7 mouse cellular contexts compared by ENCODE assay signal in genomic region chr9:22069881-22070553, GRCm38 (mm10). TPM values are rescaled to one million over a fixed set of nuclear protein-coding genes. Genes with fewer than 3 reads are reported as not detected.
DNase-seq lines count a peak whose midpoint lies in the region; ATAC-seq lines count a peak whose summit lies in the region.

No protein-coding gene starts in this region.

- H3K27ac ChIP-seq in lung, embryonic 15.5 days = peak overlapping the region; percentile 42; the same call in 1 of the 2 replicates
- no peak overlapping the region for H3K27ac ChIP-seq in limb, embryonic 11.5 days (replicated peaks; ENCODE audit: low read depth, low read length)
- peak overlapping the region; percentile 21; the same call in 1 of the 2 replicates for H3K27ac ChIP-seq in stomach, embryonic 14.5 days (ENCODE audit: low read length)

- 63% methylated on average over 4 of the region's 4 CpGs for WGBS in lung, embryonic 15.5 days
- 70% methylated on average over 4 of the region's 4 CpGs for WGBS in limb, embryonic 11.5 days
- 63% methylated on average over 4 of the region's 4 CpGs for WGBS in stomach, embryonic 14.5 days

- peaks cover 8% of the 10 kb centered on the region for H3K4me1 ChIP-seq in lung, embryonic 15.5 days
- peaks cover 5% of the 10 kb centered on the region; the same call in 1 of the 2 replicates for H3K4me1 ChIP-seq in limb, embryonic 11.5 days (ENCODE audit: control insufficient read depth, insufficient read depth, low read length)
- peaks cover 8% of the 10 kb centered on the region; the same call in 1 of the 2 replicates for H3K4me1 ChIP-seq in stomach, embryonic 14.5 days (ENCODE audit: control insufficient read depth, insufficient read depth, low read length)

- no peak for DNase-seq in lung, postnatal 14 days
- DNase-seq in limb, embryonic 11.5 days (ENCODE audit: low spot score) = no peak
- DNase-seq in left cerebral cortex, postnatal 36 days (ENCODE audit: low spot score in 2 of 2) = no peak
- DNase-seq in spleen, adult 18-20 months = no peak

- H3K4me3 ChIP-seq in lung, embryonic 15.5 days = peak overlapping the region; percentile 78
- peak overlapping the region; percentile 62 for H3K4me3 ChIP-seq in limb, embryonic 11.5 days (ENCODE audit: low read depth, low read length)
- peak overlapping the region; percentile 73 for H3K4me3 ChIP-seq in stomach, embryonic 14.5 days (ENCODE audit: low read depth, low read length)

- ATAC-seq in lung, embryonic 15.5 days (ENCODE audit: borderline replicate concordance, extremely low read depth, low FRiP score, low TSS enrichment) = peak; percentile 5
- peak; percentile 1; the same call in 1 of the 2 replicates for ATAC-seq in erythroblast, adult 5-6 weeks (replicated peaks; ENCODE audit: low FRiP score, poor library complexity, severe bottlenecking)
- ATAC-seq in limb, embryonic 11.5 days (ENCODE audit: insufficient number of reproducible peaks, low FRiP score, low TSS enrichment, low read depth) = peak; percentile 7; the same call in 1 of the 2 replicates
- ATAC-seq in stomach, embryonic 14.5 days (ENCODE audit: insufficient number of reproducible peaks, insufficient read depth, low FRiP score, low read depth) = no peak

- H3K9me3 ChIP-seq in lung, embryonic 15.5 days = no peaks in the 10 kb centered on the region
- H3K9me3 ChIP-seq in limb, embryonic 11.5 days (ENCODE audit: control insufficient read depth, low read length) = no peaks in the 10 kb centered on the region
- no peaks in the 10 kb centered on the region for H3K9me3 ChIP-seq in stomach, embryonic 14.5 days (ENCODE audit: control insufficient read depth, low read depth, low read length)

- no peaks in the 10 kb centered on the region for H3K27me3 ChIP-seq in lung, embryonic 15.5 days
- no peaks in the 10 kb centered on the region for H3K27me3 ChIP-seq in limb, embryonic 11.5 days (ENCODE audit: control insufficient read depth, insufficient read depth, low read length)
- no peaks in the 10 kb centered on the region for H3K27me3 ChIP-seq in stomach, embryonic 14.5 days (ENCODE audit: control insufficient read depth, insufficient read depth, low read length)

- H3K9ac ChIP-seq in lung, embryonic 15.5 days = peak overlapping the region; percentile 33; the same call in 1 of the 2 replicates
- H3K9ac ChIP-seq in limb, embryonic 11.5 days (ENCODE audit: low read length) = no peak overlapping the region
- no peak overlapping the region for H3K9ac ChIP-seq in stomach, embryonic 14.5 days (replicated peaks; ENCODE audit: low read depth, low read length)

- intact Hi-C loops in left cerebral cortex, postnatal 36 days (cut with DNase I) = loop anchor here (2.0 to 5.0 kb wide), 3 partner anchors 47 to 85 kb away; partner anchors contain the start of gene Elof1

- H3K36me3 ChIP-seq in lung, embryonic 15.5 days = peaks cover 36% of the 10 kb centered on the region
- H3K36me3 ChIP-seq in limb, embryonic 11.5 days (ENCODE audit: control insufficient read depth, insufficient read depth, low read length) = peaks cover 7% of the 10 kb centered on the region; the same call in 1 of the 2 replicates
- H3K36me3 ChIP-seq in stomach, embryonic 14.5 days (ENCODE audit: control insufficient read depth, insufficient read depth, low read length) = peaks cover 23% of the 10 kb centered on the region; the same call in 1 of the 2 replicates

- peak overlapping the region; percentile 57 for H3K4me2 ChIP-seq in lung, embryonic 15.5 days
- H3K4me2 ChIP-seq in limb, embryonic 11.5 days (ENCODE audit: low read depth, severe bottlenecking) = peak overlapping the region; percentile 36
- peak overlapping the region; percentile 60 for H3K4me2 ChIP-seq in stomach, embryonic 14.5 days (replicated peaks; ENCODE audit: low read depth, low read length)

RNA-seq across cellular contexts. Expression of gene Gm49318, which starts 1.0 kb away (rescaled TPM):
- not detected in 2 replicates for polyA plus RNA-seq in lung, embryonic 15.5 days (2015; fragmentation: Nextera tagmentation; extraction: Ambion mirVana)
- not detected in 2 replicates for total RNA-seq in erythroblast, adult 5-6 weeks (2015; ENCODE audit: low replicate concordance)
- total RNA-seq in erythroblast, adult 5-6 weeks (2017; ENCODE audit: low replicate concordance) = not detected in 2 replicates
- not detected in 2 replicates for polyA plus RNA-seq in limb, embryonic 11.5 days (2014; fragmentation: Nextera tagmentation; extraction: Ambion mirVana)
- polyA plus RNA-seq in stomach, embryonic 14.5 days (2014; fragmentation: Nextera tagmentation; extraction: Ambion mirVana) = not detected in 2 replicates
- 1 to 10 TPM; 3.0 to 5.5 TPM for total RNA-seq in left cerebral cortex, postnatal 36 days (2021)

RNA-seq across cellular contexts. Expression of gene Zfp653, which starts 1.2 kb away (rescaled TPM):
- polyA plus RNA-seq in lung, embryonic 15.5 days (2015; fragmentation: Nextera tagmentation; extraction: Ambion mirVana) = 13.4 and 15.3 TPM in 2 replicates
- total RNA-seq in erythroblast, adult 5-6 weeks (2015; ENCODE audit: low replicate concordance) = 1.0 and 4.0 TPM in 2 replicates
- 1.6 and 2.8 TPM in 2 replicates for total RNA-seq in erythroblast, adult 5-6 weeks (2017; ENCODE audit: low replicate concordance)
- polyA plus RNA-seq in limb, embryonic 11.5 days (2014; fragmentation: Nextera tagmentation; extraction: Ambion mirVana) = 5.8 and 8.7 TPM in 2 replicates
- polyA plus RNA-seq in stomach, embryonic 14.5 days (2014; fragmentation: Nextera tagmentation; extraction: Ambion mirVana) = 11.4 and 14.5 TPM in 2 replicates
- total RNA-seq in left cerebral cortex, postnatal 36 days (2021) = 10 to 100 TPM; 18.7 to 22.8 TPM

RNA-seq across cellular contexts. Expression of gene Ecsit, which starts 15.2 kb away (rescaled TPM):
- polyA plus RNA-seq in lung, embryonic 15.5 days (2015; fragmentation: Nextera tagmentation; extraction: Ambion mirVana) = 33.2 and 33.9 TPM in 2 replicates
- total RNA-seq in erythroblast, adult 5-6 weeks (2015; ENCODE audit: low replicate concordance) = 1.9 and 3.3 TPM in 2 replicates
- total RNA-seq in erythroblast, adult 5-6 weeks (2017; ENCODE audit: low replicate concordance) = 3.5 and 4.2 TPM in 2 replicates
- 29.1 and 29.9 TPM in 2 replicates for polyA plus RNA-seq in limb, embryonic 11.5 days (2014; fragmentation: Nextera tagmentation; extraction: Ambion mirVana)
- polyA plus RNA-seq in stomach, embryonic 14.5 days (2014; fragmentation: Nextera tagmentation; extraction: Ambion mirVana) = 35.4 and 39.0 TPM in 2 replicates
- 10 to 100 TPM; 42.3 to 48.2 TPM for total RNA-seq in left cerebral cortex, postnatal 36 days (2021)

RNA-seq across cellular contexts. Expression of gene Elavl3, which starts 18.2 kb away (rescaled TPM):
- polyA plus RNA-seq in lung, embryonic 15.5 days (2015; fragmentation: Nextera tagmentation; extraction: Ambion mirVana) = 0.25 and 0.51 TPM in 2 replicates
- not detected in 2 replicates for total RNA-seq in erythroblast, adult 5-6 weeks (2015; ENCODE audit: low replicate concordance)
- total RNA-seq in erythroblast, adult 5-6 weeks (2017; ENCODE audit: low replicate concordance) = not detected in 2 replicates
- 0.10 and 0.11 TPM in 2 replicates for polyA plus RNA-seq in limb, embryonic 11.5 days (2014; fragmentation: Nextera tagmentation; extraction: Ambion mirVana)
- polyA plus RNA-seq in stomach, embryonic 14.5 days (2014; fragmentation: Nextera tagmentation; extraction: Ambion mirVana) = 5.6 and 5.7 TPM in 2 replicates
- 100 to 1,000 TPM; 155 to 158 TPM for total RNA-seq in left cerebral cortex, postnatal 36 days (2021)

RNA-seq across cellular contexts. Expression of gene Cnn1, which starts 29.0 kb away (rescaled TPM):
- polyA plus RNA-seq in lung, embryonic 15.5 days (2015; fragmentation: Nextera tagmentation; extraction: Ambion mirVana) = 60.9 and 71.5 TPM in 2 replicates
- not detected in 2 replicates for total RNA-seq in erythroblast, adult 5-6 weeks (2015; ENCODE audit: low replicate concordance)
- not detected in 2 replicates for total RNA-seq in erythroblast, adult 5-6 weeks (2017; ENCODE audit: low replicate concordance)
- 0.84 and 0.89 TPM in 2 replicates for polyA plus RNA-seq in limb, embryonic 11.5 days (2014; fragmentation: Nextera tagmentation; extraction: Ambion mirVana)
- 443 and 466 TPM in 2 replicates for polyA plus RNA-seq in stomach, embryonic 14.5 days (2014; fragmentation: Nextera tagmentation; extraction: Ambion mirVana)
- total RNA-seq in left cerebral cortex, postnatal 36 days (2021) = under 1 TPM; 0.44 to 0.93 TPM
